Mouse (Mus musculus) embryonic facial prominence, embryonic 13.5 days (tissue): ENCODE measurements around the gene Troap. TPM values are rescaled to one million over a fixed set of nuclear protein-coding genes. Genes with fewer than 3 reads are reported as not detected.
A peak's percentile ranks its signal among the peaks of the same experiment; 100 is the strongest.

Experiments used
- ATAC-seq: fragments of 200-750 bp; cut with Nextera tagmentation; 2 replicates; pipeline ENCODE4 v1.8.0; 2017; ENCODE audit warnings: low read depth; ENCODE audit not compliant: insufficient number of reproducible peaks, insufficient read depth, low FRiP score, low TSS enrichment
- H3K27ac ChIP-seq: fragments of 300-500 bp; sonication (generic); 2 replicates; pipeline ENCODE4 v1.5.1; 2015; ENCODE audit warnings: moderate library complexity, mild to moderate bottlenecking, inconsistent platforms
- H3K27me3 ChIP-seq: fragments of 300-500 bp; sonication (generic); 2 replicates; pipeline ENCODE4 v1.6.1; 2015; ENCODE audit warnings: mild to moderate bottlenecking, inconsistent platforms
- H3K36me3 ChIP-seq: fragments of 300-500 bp; sonication (generic); 2 replicates; pipeline ENCODE4 v1.6.1; 2015; ENCODE audit warnings: mild to moderate bottlenecking, inconsistent platforms
- H3K4me1 ChIP-seq: fragments of 300-500 bp; sonication (generic); 2 replicates; pipeline ENCODE4 v1.6.1; 2015; ENCODE audit warnings: inconsistent platforms
- H3K4me2 ChIP-seq: fragments of 300-500 bp; sonication (generic); 2 replicates; pipeline ENCODE4 v1.6.1; 2015; ENCODE audit warnings: moderate library complexity, mild to moderate bottlenecking, inconsistent platforms
- H3K4me3 ChIP-seq: fragments of 300-500 bp; sonication (generic); 2 replicates; pipeline ENCODE4 v1.5.1; 2015; ENCODE audit warnings: mild to moderate bottlenecking, inconsistent platforms
- H3K9ac ChIP-seq: fragments of 300-500 bp; sonication (generic); 2 replicates; pipeline ENCODE4 v1.6.1; 2015; ENCODE audit warnings: mild to moderate bottlenecking, inconsistent platforms
- H3K9me3 ChIP-seq: fragments of 300-500 bp; sonication (generic); 2 replicates; pipeline ENCODE4 v1.6.1; 2016; ENCODE audit warnings: inconsistent platforms
- WGBS: fragments of 180-500 bp; shearing (Covaris S2); methylation state at CpG from one replicate; pipeline ENCODE4 v1.1.7; 2015; ENCODE audit warnings: mixed read lengths; 5-methylcytosine and 5-hydroxymethylcytosine counted together
- microRNA-seq: library from miRNA; unstranded; fragments of <30 nt; microRNA quantifications from one replicate; pipeline ENCODE4, GENCODE M21; 2016
- polyA plus RNA-seq: library from polyadenylated mRNA; unstranded; fragments of >200 nt; fragmentation: Nextera tagmentation; extraction: Ambion mirVana; gene quantifications from 2 replicates; pipeline ENCODE4 v1.2.1, GENCODE M21; 2015

Gene Troap
- polyA plus RNA-seq, 1 experiment from 2014 or later: 41.1 TPM

- peak overlapping the region; percentile 92 for H3K9ac ChIP-seq
- ATAC-seq: peak; percentile 85
- no peaks in the 10 kb centered on the region for H3K36me3 ChIP-seq
- H3K27ac ChIP-seq: peak overlapping the region; percentile 95
- WGBS: under 1% methylated on average over 112 of the region's 115 CpGs
- H3K4me1 ChIP-seq: peaks cover 28% of the 10 kb centered on the region
- no peaks in the 10 kb centered on the region for H3K9me3 ChIP-seq
- peak overlapping the region; percentile 73 for H3K4me2 ChIP-seq
- H3K4me3 ChIP-seq: peak overlapping the region; percentile 75
- peaks cover 2% of the 10 kb centered on the region; the same call in 1 of the 2 replicates for H3K27me3 ChIP-seq
These were observed 51.9 kb downstream of the Troap start for GRCm38 (mm10) chr15:99126081-99126815.

GRCm38 (mm10) chr15:99126816-99127365 lies 52.5 kb downstream of the Troap start:
- Histone ChIP-seq H3K4me3 (peak overlapping the region; percentile 75), H3K4me1 (peaks cover 28% of the 10 kb centered on the region), H3K36me3 (peaks cover 3% of the 10 kb centered on the region; the same call in 1 of the 2 replicates), H3K27ac (peak overlapping the region; percentile 95), H3K4me2 (peak overlapping the region; percentile 73), H3K9ac (peak overlapping the region; percentile 92), H3K9me3 (no peaks in the 10 kb centered on the region), H3K27me3 (no peaks in the 10 kb centered on the region)
- under 1% methylated on average over 35 of the region's 35 CpGs for WGBS
- no peak; the same call in 1 of the 2 replicates for ATAC-seq

GRCm38 (mm10) chr15:99127851-99128522 lies 53.6 kb downstream of the Troap start:
- H3K9ac ChIP-seq: peak overlapping the region; percentile 92; the same call in 1 of the 2 replicates

DNA sequence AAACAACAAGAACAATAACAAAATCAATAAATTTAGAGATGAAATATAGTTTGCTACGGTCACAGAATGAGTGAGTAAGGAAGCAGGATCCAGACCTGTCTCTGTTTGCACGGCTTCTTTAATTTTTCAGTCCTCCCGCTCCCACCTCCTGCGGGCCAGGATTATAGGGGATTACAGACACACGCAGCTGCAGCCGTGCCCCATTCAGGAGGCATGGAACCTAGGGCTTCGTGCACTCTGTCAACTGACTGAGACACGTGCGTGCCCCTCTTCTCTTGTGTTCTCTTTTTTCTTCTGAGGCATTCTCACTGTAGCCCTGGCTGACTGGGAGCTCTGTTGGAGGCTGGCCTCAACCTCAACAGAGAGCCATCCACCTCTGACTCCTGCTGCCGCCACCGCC lies 55.1 kb downstream of the Troap start:
- WGBS: 48% methylated on average over 11 of the region's 11 CpGs
- peaks cover 31% of the 10 kb centered on the region for H3K4me1 ChIP-seq
- H3K9me3 ChIP-seq: no peaks in the 10 kb centered on the region
- no peak overlapping the region for H3K4me3 ChIP-seq
- no peak for ATAC-seq
- peak overlapping the region; percentile 5 for H3K4me2 ChIP-seq
- peak overlapping the region; percentile 55 for H3K27ac ChIP-seq
- H3K27me3 ChIP-seq: no peaks in the 10 kb centered on the region
- peaks cover 5% of the 10 kb centered on the region; the same call in 1 of the 2 replicates for H3K36me3 ChIP-seq
- H3K9ac ChIP-seq: peak overlapping the region; percentile 47

More at GRCm38 (mm10) chr15:99127851-99128522, 53.6 kb downstream of the Troap start:
- Histone ChIP-seq H3K9me3 (no peaks in the 10 kb centered on the region), H3K27ac (no peak overlapping the region), H3K27me3 (no peaks in the 10 kb centered on the region), H3K4me1 (peaks cover 28% of the 10 kb centered on the region), H3K4me3 (peak overlapping the region; percentile 75), H3K36me3 (peaks cover 3% of the 10 kb centered on the region; the same call in 1 of the 2 replicates), H3K4me2 (peak overlapping the region; percentile 73)
- ATAC-seq: no peak
- WGBS: 64% methylated on average over 6 of the region's 6 CpGs

- H3K9ac ChIP-seq: peak overlapping the region; percentile 47
- H3K4me1 ChIP-seq: peaks cover 31% of the 10 kb centered on the region
- H3K27ac ChIP-seq: peak overlapping the region; percentile 55
- no peak overlapping the region for H3K4me3 ChIP-seq
- WGBS: 47% methylated on average over 22 of the region's 22 CpGs
- H3K36me3 ChIP-seq: peaks cover 5% of the 10 kb centered on the region; the same call in 1 of the 2 replicates
- no peak for ATAC-seq
- no peaks in the 10 kb centered on the region for H3K9me3 ChIP-seq
- H3K4me2 ChIP-seq: peak overlapping the region; percentile 10
- no peaks in the 10 kb centered on the region for H3K27me3 ChIP-seq
These were observed 55.9 kb downstream of the Troap start for GRCm38 (mm10) chr15:99129956-99130910.

Small RNAs within 50 kb of the gene (microRNA-seq; reads per million reads assigned to microRNA genes)
- 1.8 reads per million, percentile 3 among the genes with 10 or more reads in this experiment for gene Mir6960

Other genes with a start within 250 kb of the Troap start
- 90.4 and 92.5 TPM in 2 replicates for gene Prkag1, start 243.1 kb upstream of the Troap start, polyA plus RNA-seq
- 14.4 and 15.2 TPM in 2 replicates for gene Kmt2d, start 203.4 kb upstream of the Troap start, polyA plus RNA-seq
- 22.9 and 23.4 TPM in 2 replicates for gene Rhebl1, start 180.0 kb upstream of the Troap start, polyA plus RNA-seq
- gene Dhh, start 176.0 kb upstream of the Troap start, polyA plus RNA-seq: 0.52 and 0.54 TPM in 2 replicates
- gene Lmbr1l, start 156.3 kb upstream of the Troap start, polyA plus RNA-seq: 26.8 and 27.8 TPM in 2 replicates
- gene Tuba1b, start 140.0 kb upstream of the Troap start, polyA plus RNA-seq: 1,422 and 1,651 TPM in 2 replicates
- gene Gm49450, start 121.0 kb upstream of the Troap start, polyA plus RNA-seq: not detected in 2 replicates
- 1,291 and 1,480 TPM in 2 replicates for gene Tuba1a, start 120.9 kb upstream of the Troap start, polyA plus RNA-seq
- 109 and 124 TPM in 2 replicates for gene Tuba1c, start 44.7 kb upstream of the Troap start, polyA plus RNA-seq
- gene Prph, start 19.4 kb upstream of the Troap start, polyA plus RNA-seq: 1.8 and 7.1 TPM in 2 replicates
- 0.22 TPM in 1 of 2 replicates, not detected in the other for gene C1ql4, start 13.2 kb downstream of the Troap start, polyA plus RNA-seq
- gene Dnajc22, start 18.6 kb downstream of the Troap start, polyA plus RNA-seq: 0.44 and 0.52 TPM in 2 replicates
- 44.1 and 51.0 TPM in 2 replicates for gene Spats2, start 51.3 kb downstream of the Troap start, polyA plus RNA-seq
- 1.4 and 2.0 TPM in 2 replicates for gene Kcnh3, start 150.3 kb downstream of the Troap start, polyA plus RNA-seq
- 131 and 146 TPM in 2 replicates for gene Mcrs1, start 177.4 kb downstream of the Troap start, polyA plus RNA-seq
- gene Prpf40b, start 220.5 kb downstream of the Troap start, polyA plus RNA-seq: 82.4 and 83.6 TPM in 2 replicates
- 0.12 and 0.42 TPM in 2 replicates for gene Fam186b, start 221.3 kb downstream of the Troap start, polyA plus RNA-seq